Mouse (Mus musculus): Measurements from ENCODE around the gene Tada3.

The Tada3 gene

GRCm38 (mm10) chr6:113377496-113378385 is at the start of gene Tada3, which contains the start of gene Arpc4:
Gene Tada3, minus strand, starts transcription at chr6:113377883.
Gene Arpc4, plus strand, starts transcription at chr6:113378115.
- peak; percentile 94 for DNase-seq

- peak; percentile 74 to 77 for DNase-seq
Measured at GRCm38 (mm10) chr6:113427397-113427796, 49.7 kb upstream of the Tada3 start.

- no peak for DNase-seq
Measured at GRCm38 (mm10) chr6:113426696-113427095, 49.0 kb upstream of the Tada3 start.

- no peak for DNase-seq
Measured at GRCm38 (mm10) chr6:113424187-113424586, 46.5 kb upstream of the Tada3 start.

- no peak for DNase-seq
Measured at GRCm38 (mm10) chr6:113423000-113423399, 45.3 kb upstream of the Tada3 start.

- DNase-seq = peak; percentile 96 to 97
Measured at GRCm38 (mm10) chr6:113419199-113419587, 41.5 kb upstream of the Tada3 start, which contains the start of gene Rpusd3. Gene Rpusd3, minus strand, starts transcription at chr6:113419340.

GRCm38 (mm10) chr6:113418441-113419198 is 40.9 kb upstream of the Tada3 start:
- DNase-seq = peak in 1 of 2 experiments; percentile 12

GRCm38 (mm10) chr6:113416416-113416815 is 38.7 kb upstream of the Tada3 start:
- DNase-seq = no peak

GRCm38 (mm10) chr6:113410001-113410400 is 32.3 kb upstream of the Tada3 start:
- DNase-seq = no peak

GRCm38 (mm10) chr6:113406683-113407082 is 29.0 kb upstream of the Tada3 start:
- peak; percentile 26 to 36 for DNase-seq

GRCm38 (mm10) chr6:113405483-113405882 is 27.8 kb upstream of the Tada3 start:
- no peak for DNase-seq

GRCm38 (mm10) chr6:113404649-113405448 is 27.2 kb upstream of the Tada3 start:
- no peak for DNase-seq

GRCm38 (mm10) chr6:113402094-113402493 is 24.4 kb upstream of the Tada3 start:
- no peak for DNase-seq

GRCm38 (mm10) chr6:113396270-113397030 is 18.8 kb upstream of the Tada3 start:
- no peak for DNase-seq

- DNase-seq = no peak
Measured at GRCm38 (mm10) chr6:113395501-113395900, 17.8 kb upstream of the Tada3 start.

GRCm38 (mm10) chr6:113394811-113395210 is 17.1 kb upstream of the Tada3 start:
- no peak for DNase-seq

GRCm38 (mm10) chr6:113393951-113394350 is 16.3 kb upstream of the Tada3 start:
- DNase-seq = no peak

- DNase-seq = peak in 1 of 2 experiments; percentile 13
Measured at GRCm38 (mm10) chr6:113392387-113393071, 14.8 kb upstream of the Tada3 start.

- no peak for DNase-seq
Measured at GRCm38 (mm10) chr6:113392015-113392386, 14.3 kb upstream of the Tada3 start.

- no peak for DNase-seq
Measured at GRCm38 (mm10) chr6:113390715-113391114, 13.0 kb upstream of the Tada3 start.

GRCm38 (mm10) chr6:113388960-113389359 is 11.3 kb upstream of the Tada3 start, which contains the start of gene Ttll3:
Gene Ttll3, plus strand, starts transcription at chr6:113389260.
- no peak for DNase-seq
